Mouse (Mus musculus): ENCODE data around the gene Vmn2r16.

Gene Vmn2r16

DNA sequence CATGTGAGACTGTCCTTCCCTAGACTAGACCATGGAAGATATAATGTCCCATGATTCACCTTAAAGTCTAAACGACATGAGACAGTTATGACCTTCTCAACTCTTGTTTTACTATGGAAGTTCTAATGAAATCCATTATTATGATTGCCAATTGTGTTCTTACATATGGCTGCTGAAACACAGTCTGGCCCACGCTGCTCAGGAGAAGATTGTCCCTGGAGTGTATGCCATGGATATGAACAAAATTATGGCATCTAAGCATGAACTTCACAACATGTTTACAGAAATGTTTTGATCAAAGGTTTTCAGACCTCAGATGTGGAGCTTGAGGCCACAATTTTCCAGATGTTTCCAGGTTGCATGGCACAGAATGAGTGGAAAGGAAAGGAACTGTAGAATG, at the start of gene Vmn2r16:
TSS of gene Vmn2r16 (plus strand) at position 301 of the 400 bp plus-strand sequence.
- DNase-seq, result no peak

DNA sequence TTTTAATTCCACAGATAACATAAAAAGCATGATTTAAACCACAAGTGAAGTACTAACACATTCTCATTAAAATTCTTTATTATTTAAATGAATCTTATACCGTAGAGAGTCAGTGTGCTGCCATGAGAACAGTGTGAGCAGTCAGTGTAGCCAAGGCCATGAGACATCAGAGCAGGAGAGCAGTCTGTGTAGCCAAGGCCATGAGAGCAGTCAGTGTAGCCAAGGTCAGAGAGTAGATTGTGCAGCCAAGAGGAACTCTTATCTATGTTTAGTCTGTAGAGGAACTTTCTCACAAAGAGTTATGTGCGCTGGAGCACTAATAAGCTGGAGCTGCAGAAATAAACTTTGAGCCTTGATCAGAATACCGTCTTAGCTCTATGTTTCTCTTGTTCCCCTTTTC, 35.3 kb upstream of the Vmn2r16 start:
- DNase-seq, result no peak

DNA sequence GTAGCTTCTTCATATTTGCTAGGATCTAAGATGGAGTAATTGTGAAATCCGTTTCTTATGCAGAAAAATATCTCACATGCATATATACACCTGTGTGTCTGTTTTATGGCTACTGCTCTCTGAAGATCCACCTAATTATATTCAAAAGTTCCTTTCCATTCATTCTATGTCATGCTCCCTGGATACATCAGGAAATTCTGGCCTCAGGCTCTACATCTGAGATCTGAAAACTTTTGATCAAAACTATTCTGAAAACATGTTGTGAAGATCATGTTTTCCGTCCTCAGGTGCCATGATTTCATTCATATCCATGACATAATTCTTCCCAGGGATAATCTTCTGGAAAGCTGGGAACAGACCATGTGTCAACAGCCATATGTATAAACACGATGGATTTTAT, 32.4 kb upstream of the Vmn2r16 start, which contains the start of gene Vmn2r15:
TSS of gene Vmn2r15 (minus strand) at position 101 of the 400 bp plus-strand sequence.
- DNase-seq, result no peak

DNA sequence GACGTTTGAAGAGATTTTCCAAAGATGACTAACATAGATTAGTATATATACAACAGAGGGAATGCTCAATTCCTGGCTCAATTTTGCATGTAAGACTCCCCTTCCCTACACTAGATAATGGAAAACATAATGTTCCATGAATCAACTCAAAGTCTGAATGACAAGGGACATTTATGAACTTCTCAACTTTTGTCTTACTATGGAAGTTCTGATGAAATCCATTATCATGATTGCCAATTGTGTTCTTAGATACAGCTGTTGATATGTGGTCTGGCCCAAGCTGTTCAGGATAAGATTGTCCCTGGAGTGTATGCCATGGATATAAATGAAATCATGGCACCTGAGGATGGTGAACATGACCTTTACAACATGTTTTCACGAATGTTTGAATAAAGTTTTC, 89.4 kb downstream of the Vmn2r16 start, which contains the start of gene Vmn2r17:
TSS of gene Vmn2r17 (plus strand) at position 301 of the 400 bp plus-strand sequence.
- DNase-seq, result no peak
